Mouse (Mus musculus): Measurements from ENCODE around the gene Pthlh. TPM values are rescaled to one million over a fixed set of nuclear protein-coding genes. Genes with fewer than 3 reads are reported as not detected.

The Pthlh gene
- polyA plus RNA-seq, 1 experiment from 2014 or later = 0.65 TPM

- Histone ChIP-seq H3K4me3 (ENCODE audit: low read depth, low read length) (no peak overlapping the region), H3K27ac (ENCODE audit: low read depth, low read length) (no peak overlapping the region), H3K36me3 (ENCODE audit: control insufficient read depth, insufficient read depth) (no peaks in the 10 kb centered on the region), H3K9me3 (ENCODE audit: control insufficient read depth) (no peaks in the 10 kb centered on the region), H3K4me2 (replicated peaks; ENCODE audit: low read depth) (no peak overlapping the region), H3K4me1 (replicated peaks; ENCODE audit: control insufficient read depth, insufficient read depth, low read length) (no peaks in the 10 kb centered on the region), H3K9ac (ENCODE audit: low read depth, low read length) (no peak overlapping the region), H3K27me3 (replicated peaks; ENCODE audit: control insufficient read depth, insufficient read depth, low read length) (no peaks in the 10 kb centered on the region)
- ATAC-seq = no peak
- TF ChIP-seq CTCF (IDR thresholded peaks at IDR 0.05; ENCODE audit: low read depth) = no peak
- 71% methylated on average over 3 of the region's 3 CpGs for WGBS
These were observed 16.2 kb downstream of the Pthlh start for GRCm38 (mm10) chr6:147247782-147248181.

- Histone ChIP-seq H3K9ac (ENCODE audit: low read depth, low read length) (no peak overlapping the region), H3K27ac (ENCODE audit: low read depth, low read length) (no peak overlapping the region), H3K27me3 (replicated peaks; ENCODE audit: control insufficient read depth, insufficient read depth, low read length) (no peaks in the 10 kb centered on the region), H3K9me3 (ENCODE audit: control insufficient read depth) (no peaks in the 10 kb centered on the region), H3K4me1 (replicated peaks; ENCODE audit: control insufficient read depth, insufficient read depth, low read length) (no peaks in the 10 kb centered on the region), H3K4me2 (replicated peaks; ENCODE audit: low read depth) (no peak overlapping the region), H3K36me3 (ENCODE audit: control insufficient read depth, insufficient read depth) (no peaks in the 10 kb centered on the region), H3K4me3 (ENCODE audit: low read depth, low read length) (no peak overlapping the region)
- TF ChIP-seq CTCF (IDR thresholded peaks at IDR 0.05; ENCODE audit: low read depth) = 0 out of 2 replicates have a peak, but pooled peaks have one; percentile 28
- ATAC-seq = no peak
These were observed 19.7 kb downstream of the Pthlh start for GRCm38 (mm10) chr6:147244294-147244693.

- Histone ChIP-seq H3K9ac (ENCODE audit: low read depth, low read length) (no peak overlapping the region), H3K4me3 (ENCODE audit: low read depth, low read length) (no peak overlapping the region), H3K9me3 (ENCODE audit: control insufficient read depth) (no peaks in the 10 kb centered on the region), H3K36me3 (ENCODE audit: control insufficient read depth, insufficient read depth) (no peaks in the 10 kb centered on the region), H3K4me1 (replicated peaks; ENCODE audit: control insufficient read depth, insufficient read depth, low read length) (no peaks in the 10 kb centered on the region), H3K4me2 (replicated peaks; ENCODE audit: low read depth) (no peak overlapping the region), H3K27ac (ENCODE audit: low read depth, low read length) (no peak overlapping the region), H3K27me3 (replicated peaks; ENCODE audit: control insufficient read depth, insufficient read depth, low read length) (no peaks in the 10 kb centered on the region)
- 50% methylated on average over 5 of the region's 5 CpGs for whole genome bisulfite sequencing
- no peak for TF ChIP-seq CTCF (IDR thresholded peaks at IDR 0.05; ENCODE audit: low read depth)
- ATAC-seq = no peak
These were observed 20.3 kb downstream of the Pthlh start for GRCm38 (mm10) chr6:147243655-147244054.

GRCm38 (mm10) chr6:147241541-147241940 lies 22.4 kb downstream of the Pthlh start:
- ATAC-seq = no peak
- Histone ChIP-seq H3K27ac (ENCODE audit: low read depth, low read length) (no peak overlapping the region), H3K4me3 (ENCODE audit: low read depth, low read length) (no peak overlapping the region), H3K9me3 (ENCODE audit: control insufficient read depth) (no peaks in the 10 kb centered on the region), H3K4me2 (replicated peaks; ENCODE audit: low read depth) (no peak overlapping the region), H3K9ac (ENCODE audit: low read depth, low read length) (no peak overlapping the region), H3K27me3 (replicated peaks; ENCODE audit: control insufficient read depth, insufficient read depth, low read length) (no peaks in the 10 kb centered on the region), H3K4me1 (replicated peaks; ENCODE audit: control insufficient read depth, insufficient read depth, low read length) (no peaks in the 10 kb centered on the region), H3K36me3 (ENCODE audit: control insufficient read depth, insufficient read depth) (no peaks in the 10 kb centered on the region)
- 70% methylated on average over 3 of the region's 3 CpGs for WGBS
- TF ChIP-seq CTCF (IDR thresholded peaks at IDR 0.05; ENCODE audit: low read depth) = no peak

- Histone ChIP-seq H3K27ac (ENCODE audit: low read depth, low read length) (no peak overlapping the region), H3K9ac (ENCODE audit: low read depth, low read length) (no peak overlapping the region), H3K4me3 (ENCODE audit: low read depth, low read length) (no peak overlapping the region), H3K4me1 (replicated peaks; ENCODE audit: control insufficient read depth, insufficient read depth, low read length) (no peaks in the 10 kb centered on the region), H3K27me3 (replicated peaks; ENCODE audit: control insufficient read depth, insufficient read depth, low read length) (no peaks in the 10 kb centered on the region), H3K36me3 (ENCODE audit: control insufficient read depth, insufficient read depth) (no peaks in the 10 kb centered on the region), H3K4me2 (replicated peaks; ENCODE audit: low read depth) (no peak overlapping the region), H3K9me3 (ENCODE audit: control insufficient read depth) (no peaks in the 10 kb centered on the region)
- 1% methylated on average over 4 of the region's 4 CpGs for WGBS
- ATAC-seq = no peak
- peak; percentile 79 for TF ChIP-seq CTCF (IDR thresholded peaks at IDR 0.05; ENCODE audit: low read depth)
These were observed 23.7 kb downstream of the Pthlh start for GRCm38 (mm10) chr6:147240203-147240804.

GRCm38 (mm10) chr6:147226696-147227095 lies 37.3 kb downstream of the Pthlh start:
- H3K27ac ChIP-seq (ENCODE audit: low read depth, low read length) = no peak overlapping the region
- TF ChIP-seq CTCF (IDR thresholded peaks at IDR 0.05; ENCODE audit: low read depth) = no peak
- no peaks in the 10 kb centered on the region for H3K9me3 ChIP-seq (ENCODE audit: control insufficient read depth)
- H3K36me3 ChIP-seq (ENCODE audit: control insufficient read depth, insufficient read depth) = no peaks in the 10 kb centered on the region
- H3K4me1 ChIP-seq (replicated peaks; ENCODE audit: control insufficient read depth, insufficient read depth, low read length) = no peaks in the 10 kb centered on the region
- H3K27me3 ChIP-seq (replicated peaks; ENCODE audit: control insufficient read depth, insufficient read depth, low read length) = no peaks in the 10 kb centered on the region
- H3K4me3 ChIP-seq (ENCODE audit: low read depth, low read length) = no peak overlapping the region
- no peak overlapping the region for H3K9ac ChIP-seq (ENCODE audit: low read depth, low read length)
- H3K4me2 ChIP-seq (replicated peaks; ENCODE audit: low read depth) = no peak overlapping the region
- no peak for ATAC-seq
- 93% methylated on average over 1 of the region's 1 CpGs for WGBS

GRCm38 (mm10) chr6:147219099-147219498 lies 44.9 kb downstream of the Pthlh start:
- Histone ChIP-seq H3K4me1 (replicated peaks; ENCODE audit: control insufficient read depth, insufficient read depth, low read length) (no peaks in the 10 kb centered on the region), H3K36me3 (ENCODE audit: control insufficient read depth, insufficient read depth) (no peaks in the 10 kb centered on the region), H3K27ac (ENCODE audit: low read depth, low read length) (no peak overlapping the region), H3K4me3 (ENCODE audit: low read depth, low read length) (no peak overlapping the region), H3K9ac (ENCODE audit: low read depth, low read length) (no peak overlapping the region), H3K9me3 (ENCODE audit: control insufficient read depth) (no peaks in the 10 kb centered on the region), H3K27me3 (replicated peaks; ENCODE audit: control insufficient read depth, insufficient read depth, low read length) (no peaks in the 10 kb centered on the region), H3K4me2 (replicated peaks; ENCODE audit: low read depth) (no peak overlapping the region)
- TF ChIP-seq CTCF (IDR thresholded peaks at IDR 0.05; ENCODE audit: low read depth) = no peak
- 64% methylated on average over 5 of the region's 5 CpGs for WGBS
- no peak for ATAC-seq
